Mouse (Mus musculus): ENCODE measurements around the gene Camkv.

DNA sequence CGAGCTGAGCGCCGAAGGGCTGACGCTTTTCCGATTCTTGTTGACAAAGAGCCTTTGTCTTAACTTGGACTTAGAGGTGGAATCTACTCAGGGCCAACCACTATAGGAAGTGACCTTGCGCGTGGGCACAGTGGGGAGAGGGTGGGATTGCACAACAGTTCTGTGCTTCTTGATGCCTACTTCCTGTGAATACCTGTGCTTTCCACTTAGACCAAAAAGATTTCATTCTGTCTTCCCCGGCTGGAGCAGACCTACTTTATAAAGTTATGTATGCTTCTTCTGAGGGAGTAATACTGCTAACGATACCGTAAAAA lies 14.4 kb downstream of the Camkv start, which contains the start of gene Traip:
- TF ChIP-seq GATA1 (IDR thresholded peaks at IDR 0.05; ENCODE audit: low read length) (no peak), TAL1 (IDR thresholded peaks at IDR 0.05; ENCODE audit: low read length) (no peak)
